Mouse (Mus musculus) ES-Bruce4 (cell line): ENCODE results near the gene E130208F15Rik. TPM values are rescaled to one million over a fixed set of nuclear protein-coding genes. Genes with fewer than 3 reads are reported as not detected.

Experiments used
- H3K27ac ChIP-seq: 2 replicates; pipeline ENCODE4 v1.5.1; 2012; ENCODE audit warnings: low read length, inconsistent platforms; ENCODE audit not compliant: insufficient read depth
- H3K27me3 ChIP-seq: 2 replicates; pipeline ENCODE4 v1.6.1; 2012; ENCODE audit warnings: mild to moderate bottlenecking, low read length, inconsistent platforms; ENCODE audit not compliant: control insufficient read depth, poor library complexity, insufficient read depth, severe bottlenecking
- H3K36me3 ChIP-seq: 2 replicates; pipeline ENCODE4 v1.6.1; 2012; ENCODE audit warnings: inconsistent platforms, mild to moderate bottlenecking, low read length, moderate library complexity; ENCODE audit not compliant: control insufficient read depth, poor library complexity, insufficient read depth, severe bottlenecking
- H3K4me1 ChIP-seq: one replicate; pipeline ENCODE4 v1.8.1; 2011; ENCODE audit warnings: low read length; ENCODE audit not compliant: control insufficient read depth, insufficient read depth
- H3K4me3 ChIP-seq: 2 replicates; pipeline ENCODE4 v1.5.1; 2011; ENCODE audit warnings: low read depth, mild to moderate bottlenecking, low read length
- H3K9ac ChIP-seq: 2 replicates; pipeline ENCODE4 v1.6.1; 2012; ENCODE audit warnings: low read depth, mild to moderate bottlenecking, inconsistent platforms; ENCODE audit not compliant: poor library complexity, severe bottlenecking
- H3K9me3 ChIP-seq: replicated peaks from 2 replicates; pipeline ENCODE4 v1.6.1; 2012; ENCODE audit warnings: mild to moderate bottlenecking, low read length, inconsistent platforms; ENCODE audit not compliant: control insufficient read depth, poor library complexity, insufficient read depth, severe bottlenecking
- CTCF ChIP-seq: IDR thresholded peaks from one replicate; pipeline ENCODE4 v1.8.1; 2011; ENCODE audit warnings: low read depth, low read length
- EP300 ChIP-seq: IDR thresholded peaks from 2 replicates; pipeline ENCODE4 v1.6.1; 2011; ENCODE audit warnings: low read depth, low read length; ENCODE audit not compliant: insufficient read depth
- POLR2A ChIP-seq: IDR thresholded peaks from one replicate; pipeline ENCODE4 v1.8.1; 2011; ENCODE audit warnings: low read length; ENCODE audit not compliant: insufficient read depth
- polyA plus RNA-seq: library from polyadenylated mRNA; stranded (reverse); fragments of >200 nt; gene quantifications from 2 replicates; pipeline ENCODE4 v1.2.4, GENCODE M21; 2011; ENCODE audit warnings: low read depth; ENCODE audit not compliant: missing spikeins, insufficient read depth, insufficient read length

E130208F15Rik gene
- polyA plus RNA-seq, 1 experiment = 0.58 TPM

- H3K4me1 ChIP-seq = peaks cover 2% of the 10 kb centered on the region
- no peaks in the 10 kb centered on the region for H3K36me3 ChIP-seq
- no peaks in the 10 kb centered on the region for H3K27me3 ChIP-seq
- H3K4me3 ChIP-seq = peak overlapping the region; percentile 73
- no peak for TF ChIP-seq POLR2A
- TF ChIP-seq EP300 = peak; percentile 65; the same call in 1 of the 2 replicates
- no peak for TF ChIP-seq CTCF
- H3K27ac ChIP-seq = peak overlapping the region; percentile 97
- H3K9ac ChIP-seq = peak overlapping the region; percentile 81
- no peaks in the 10 kb centered on the region for H3K9me3 ChIP-seq
Measured at GRCm38 (mm10) chr7:30280670-30281138, 40.8 kb upstream of the E130208F15Rik start.

DNA sequence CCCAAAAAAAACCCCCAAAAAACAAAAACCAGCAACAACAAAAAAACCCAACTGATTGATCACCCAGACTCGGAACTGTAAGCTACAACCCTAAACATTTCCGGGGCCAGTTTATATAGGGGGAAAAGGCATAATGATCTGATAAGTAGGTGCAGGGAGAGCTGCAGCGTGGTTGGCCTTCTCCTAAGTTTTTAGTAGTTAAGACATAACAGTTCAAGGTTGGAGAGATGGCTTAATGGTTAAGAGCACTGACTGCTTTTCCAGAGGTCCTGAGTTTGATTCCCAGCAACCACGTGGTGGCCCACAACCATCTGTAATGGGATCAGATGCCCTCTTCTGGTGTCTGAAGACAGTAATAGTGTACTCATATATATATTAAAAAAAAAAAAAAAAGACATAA, 40.0 kb upstream of the E130208F15Rik start:
- Histone ChIP-seq H3K4me3 (no peak overlapping the region), H3K27ac (peak overlapping the region; percentile 97), H3K4me1 (peaks cover 2% of the 10 kb centered on the region), H3K9ac (peak overlapping the region; percentile 81), H3K36me3 (no peaks in the 10 kb centered on the region), H3K9me3 (no peaks in the 10 kb centered on the region), H3K27me3 (no peaks in the 10 kb centered on the region)
- TF ChIP-seq POLR2A (no peak), EP300 (no peak), CTCF (no peak)

DNA sequence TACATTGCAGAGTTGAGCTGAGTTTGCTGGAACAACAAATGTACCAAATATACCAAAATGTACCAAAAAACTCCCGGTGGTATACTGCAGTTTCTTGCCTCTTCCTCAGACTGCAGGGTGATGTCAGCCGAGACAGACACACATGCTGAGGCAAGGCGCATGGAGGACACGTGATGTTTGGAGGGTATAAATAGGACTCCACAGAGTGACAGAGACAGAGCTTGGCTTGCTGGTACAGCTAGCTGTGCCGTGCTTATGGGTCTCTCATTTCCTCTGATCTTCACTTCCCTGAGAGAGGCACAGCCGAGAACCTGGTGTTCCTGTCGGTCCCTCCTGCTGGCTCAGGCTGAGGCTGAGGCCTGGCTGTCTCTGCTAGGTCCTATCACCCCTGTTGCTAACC, 38.8 kb upstream of the E130208F15Rik start:
- Histone ChIP-seq H3K4me3 (no peak overlapping the region), H3K27ac (no peak overlapping the region), H3K9ac (no peak overlapping the region), H3K27me3 (no peaks in the 10 kb centered on the region), H3K4me1 (peaks cover 2% of the 10 kb centered on the region), H3K36me3 (no peaks in the 10 kb centered on the region), H3K9me3 (no peaks in the 10 kb centered on the region)
- TF ChIP-seq EP300 = no peak
- no peak for TF ChIP-seq CTCF
- no peak for TF ChIP-seq POLR2A

GRCm38 (mm10) chr7:30286701-30287410, 34.7 kb upstream of the E130208F15Rik start:
- Histone ChIP-seq H3K4me1 (peaks cover 2% of the 10 kb centered on the region), H3K27me3 (no peaks in the 10 kb centered on the region), H3K4me3 (no peak overlapping the region), H3K9me3 (no peaks in the 10 kb centered on the region), H3K36me3 (no peaks in the 10 kb centered on the region), H3K27ac (no peak overlapping the region), H3K9ac (no peak overlapping the region)
- TF ChIP-seq EP300 (no peak), POLR2A (no peak), CTCF (no peak)

- no peak overlapping the region for H3K27ac ChIP-seq
- no peaks in the 10 kb centered on the region for H3K9me3 ChIP-seq
- H3K4me3 ChIP-seq = no peak overlapping the region
- no peaks in the 10 kb centered on the region for H3K4me1 ChIP-seq
- H3K27me3 ChIP-seq = no peaks in the 10 kb centered on the region
- H3K9ac ChIP-seq = no peak overlapping the region
- TF ChIP-seq CTCF (no peak), POLR2A (no peak), EP300 (no peak)
- no peaks in the 10 kb centered on the region for H3K36me3 ChIP-seq
Measured at GRCm38 (mm10) chr7:30288046-30288445, 33.5 kb upstream of the E130208F15Rik start.

DNA sequence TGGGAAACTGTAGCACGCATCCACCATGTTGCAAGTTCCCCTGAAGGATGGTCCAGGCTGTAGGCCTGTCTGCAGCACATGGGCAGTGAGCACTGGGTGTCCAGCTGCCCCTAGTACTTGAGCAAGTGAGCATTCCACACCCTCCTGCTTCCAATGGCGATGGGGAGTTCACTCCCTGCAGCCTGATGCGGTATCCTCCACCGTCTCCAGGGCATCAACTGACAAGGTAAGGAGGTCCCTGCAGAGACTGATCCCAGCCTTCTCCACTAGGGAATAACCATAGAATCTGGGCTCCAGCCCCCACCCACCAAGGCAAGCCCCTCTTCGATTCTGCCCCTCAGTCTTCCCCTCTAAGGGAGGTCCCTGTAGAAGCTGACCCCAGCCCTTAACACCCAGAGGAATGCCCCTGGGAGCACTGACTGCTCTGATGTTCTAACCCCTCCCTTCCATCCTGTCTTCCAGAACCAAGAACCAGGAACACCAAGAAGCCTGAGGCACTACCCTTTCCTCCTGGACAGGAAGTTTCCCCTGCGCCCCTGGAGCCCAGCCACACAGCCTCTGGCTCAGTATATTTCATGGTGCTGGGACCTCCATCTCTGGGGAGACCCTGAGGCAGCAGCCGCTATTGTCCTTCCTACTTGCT, 32.3 kb upstream of the E130208F15Rik start:
- H3K4me3 ChIP-seq = no peak overlapping the region
- H3K27me3 ChIP-seq = no peaks in the 10 kb centered on the region
- no peak for TF ChIP-seq CTCF
- TF ChIP-seq EP300 = no peak
- no peak for TF ChIP-seq POLR2A

More for the DNA sequence above, 32.3 kb upstream of the E130208F15Rik start:
- H3K9me3 ChIP-seq = no peaks in the 10 kb centered on the region
- no peak overlapping the region for H3K27ac ChIP-seq
- H3K36me3 ChIP-seq = no peaks in the 10 kb centered on the region
- H3K4me1 ChIP-seq = no peaks in the 10 kb centered on the region
- no peak overlapping the region for H3K9ac ChIP-seq
